Mouse (Mus musculus) left cerebral cortex, adult 11 months (tissue): Measurements from ENCODE around the gene Hist1h1t.

Experiments used
- DNase-seq: peaks from one replicate; pipeline ENCODE4 v3.0.0; 2022; ENCODE audit warnings: low spot score

Gene Hist1h1t

DNA sequence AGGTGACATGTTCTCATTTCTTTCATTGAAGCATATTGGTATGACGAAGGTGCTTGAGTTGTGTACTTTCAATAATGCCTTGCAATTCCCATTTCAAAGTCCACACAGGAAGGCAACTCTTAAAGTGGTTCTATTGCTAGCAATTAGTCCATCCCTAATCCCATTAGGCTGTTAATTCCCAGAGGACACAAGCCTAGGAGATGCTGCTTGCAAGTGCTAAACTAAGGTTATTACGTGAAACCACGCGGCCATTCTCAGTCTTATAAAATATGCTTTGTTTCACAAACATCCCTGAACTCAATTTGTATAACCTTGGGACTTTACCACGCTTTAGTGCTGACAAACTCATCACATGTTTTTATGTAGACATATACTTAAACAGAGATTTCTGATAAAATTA, 41.5 kb downstream of the Hist1h1t start:
- no peak for DNase-seq

DNA sequence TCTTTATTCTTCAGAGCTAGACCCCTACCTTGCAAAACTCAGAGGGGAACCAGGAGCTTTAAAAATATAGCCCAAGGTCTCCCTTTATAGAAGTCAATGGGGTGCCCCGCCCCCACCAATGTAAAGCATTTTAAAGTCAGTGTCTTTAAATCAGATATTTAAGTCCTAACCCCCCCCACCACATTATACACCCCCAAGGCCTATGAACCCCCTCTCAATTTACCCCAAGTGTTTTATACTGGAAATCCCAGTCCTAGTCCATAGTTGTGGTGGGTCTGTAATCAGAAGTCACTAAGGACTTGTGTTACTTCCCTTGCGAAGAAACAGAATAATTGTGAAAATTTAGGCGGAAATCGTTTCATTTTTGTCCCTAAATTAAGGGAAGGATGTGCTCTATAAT, 42.4 kb downstream of the Hist1h1t start:
- no peak for DNase-seq

GRCm38 (mm10) chr13:23738677-23739068, 43.1 kb downstream of the Hist1h1t start, which contains the start of gene Hist1h1c:
Gene Hist1h1c, plus strand, starts transcription at chr13:23738808.
- DNase-seq, result peak; percentile 84

DNA sequence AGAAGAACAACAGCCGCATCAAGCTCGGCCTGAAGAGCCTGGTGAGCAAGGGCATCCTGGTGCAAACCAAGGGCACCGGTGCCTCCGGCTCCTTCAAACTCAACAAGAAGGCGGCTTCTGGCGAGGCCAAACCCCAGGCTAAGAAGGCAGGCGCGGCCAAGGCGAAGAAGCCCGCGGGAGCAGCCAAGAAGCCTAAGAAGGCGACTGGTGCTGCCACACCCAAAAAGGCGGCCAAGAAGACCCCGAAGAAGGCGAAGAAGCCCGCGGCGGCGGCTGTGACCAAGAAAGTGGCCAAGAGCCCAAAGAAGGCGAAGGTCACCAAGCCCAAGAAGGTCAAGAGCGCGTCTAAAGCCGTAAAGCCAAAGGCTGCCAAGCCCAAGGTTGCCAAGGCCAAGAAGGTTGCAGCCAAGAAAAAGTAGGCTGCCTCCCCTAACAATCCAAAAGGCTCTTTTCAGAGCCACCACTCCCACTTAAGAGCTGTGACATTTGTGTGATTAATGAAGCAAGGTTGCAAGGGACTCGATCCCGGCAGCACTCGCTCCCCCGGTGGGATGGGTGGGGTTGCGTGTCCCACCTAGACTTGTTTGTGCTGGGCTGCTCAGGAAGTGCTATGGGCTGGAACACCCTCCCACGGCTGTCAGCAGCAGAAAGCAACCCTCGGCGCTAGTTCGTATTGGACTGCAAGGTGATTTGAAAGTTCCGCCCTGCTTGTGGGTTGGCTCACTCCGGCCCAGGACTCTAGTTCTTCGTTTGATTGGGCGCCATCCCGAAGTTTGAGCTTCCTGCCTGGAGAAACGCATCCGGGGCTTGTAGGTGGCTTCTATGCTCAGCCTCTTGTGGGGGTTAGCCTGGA, 43.7 kb downstream of the Hist1h1t start:
- peak; percentile 94 for DNase-seq

DNA sequence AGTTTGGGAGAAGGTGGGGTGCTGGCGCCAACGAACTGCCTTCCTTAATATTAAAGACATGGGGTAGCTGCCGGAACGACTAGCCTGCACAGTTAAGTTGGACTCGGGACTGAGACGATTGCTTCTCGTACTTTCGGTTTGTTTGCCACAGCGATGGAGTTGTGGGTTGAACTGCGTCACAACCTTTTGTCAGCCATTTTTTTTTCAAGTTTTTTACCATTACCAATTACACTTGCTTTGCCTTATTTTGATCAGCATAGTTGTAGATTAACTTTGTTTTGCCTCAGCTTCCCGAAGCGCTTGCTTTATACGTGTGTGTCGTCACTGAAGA, 44.3 kb downstream of the Hist1h1t start:
- DNase-seq, result no peak

DNA sequence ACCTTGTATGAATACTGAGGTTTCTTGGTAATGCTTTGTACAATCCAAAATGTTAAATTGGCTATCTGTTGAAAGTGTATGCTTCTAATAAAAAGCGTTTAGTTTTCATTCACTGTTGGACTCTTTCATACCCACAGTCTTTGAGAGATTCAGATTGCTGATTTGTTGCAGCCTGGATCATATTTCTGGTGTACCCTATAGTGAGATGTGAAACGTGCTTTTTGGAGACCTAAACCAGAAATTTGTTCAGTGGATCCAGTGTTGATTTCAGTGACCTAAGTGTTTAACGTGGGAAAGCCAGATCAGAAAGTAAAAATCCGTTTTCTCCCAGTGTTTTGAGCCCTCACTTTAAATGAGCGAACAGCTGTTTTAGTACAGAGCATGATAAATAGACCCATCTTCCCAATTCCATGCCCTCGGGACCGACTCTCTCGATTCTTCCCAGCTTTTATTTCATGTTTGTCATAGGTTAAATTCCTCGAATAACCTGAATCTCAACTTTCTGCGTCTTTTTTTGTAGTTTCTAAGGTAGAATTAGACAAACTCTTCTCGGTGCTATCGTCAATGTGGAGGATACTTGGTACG, 44.7 kb downstream of the Hist1h1t start:
- no peak for DNase-seq

DNA sequence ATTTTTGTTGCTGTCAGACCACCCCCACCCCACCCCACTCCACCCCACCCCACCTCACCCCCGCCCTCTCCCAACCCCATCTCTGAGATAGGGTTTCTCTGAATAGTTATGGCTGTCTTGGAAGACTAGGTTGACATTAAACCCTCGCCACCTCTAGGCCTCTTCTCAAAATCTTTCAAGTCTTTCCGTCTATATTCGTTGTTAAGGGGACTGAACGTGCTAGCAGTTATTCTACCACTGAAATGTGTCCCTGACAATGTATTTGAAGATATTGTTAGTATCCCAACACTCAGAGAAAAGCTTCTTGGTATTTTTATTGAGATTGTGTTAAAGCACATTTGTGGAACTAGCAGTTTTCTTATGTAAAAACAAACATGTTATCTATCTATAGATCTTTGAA, 45.3 kb downstream of the Hist1h1t start:
- DNase-seq, result no peak

DNA sequence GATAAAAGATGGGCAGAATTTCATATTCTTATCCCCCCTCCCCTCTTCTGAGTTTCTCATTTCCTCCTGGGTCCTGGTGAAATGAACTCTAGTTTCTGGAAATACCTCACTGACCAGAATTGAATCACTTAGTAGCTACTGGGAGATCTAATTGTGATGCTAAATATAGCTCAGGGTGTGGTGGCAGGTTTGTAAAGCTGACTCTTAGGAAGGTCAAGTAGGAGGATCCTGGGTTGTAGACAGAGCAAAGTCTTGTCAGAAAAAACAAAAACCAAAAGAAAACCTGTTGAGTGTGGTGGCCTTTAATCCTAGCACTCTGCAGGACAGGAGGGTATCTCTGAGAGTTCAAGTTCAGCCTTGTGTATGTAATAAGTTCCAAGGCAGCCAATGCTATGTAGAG, 46.4 kb downstream of the Hist1h1t start:
- no peak for DNase-seq

DNA sequence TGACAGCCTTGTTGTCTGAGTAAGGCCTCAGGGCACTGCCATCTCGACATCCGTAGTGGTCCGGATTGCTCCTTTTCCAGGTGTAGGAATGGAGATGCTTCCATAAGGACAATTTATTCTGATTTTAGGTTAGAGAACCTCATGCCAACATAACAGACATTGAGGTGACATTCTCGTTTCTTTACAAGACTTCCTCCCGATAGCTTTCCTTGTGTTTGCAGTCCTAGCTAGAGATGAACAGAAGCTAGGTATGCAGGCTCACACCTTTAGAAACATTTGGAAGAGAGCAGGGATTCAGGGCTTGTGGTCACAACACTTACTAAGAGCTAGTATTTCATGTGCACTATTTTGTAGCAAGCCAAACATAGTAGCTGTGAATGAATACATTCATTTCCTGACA, 47.6 kb downstream of the Hist1h1t start:
- DNase-seq, result no peak

GRCm38 (mm10) chr13:23743963-23744362, 48.3 kb downstream of the Hist1h1t start:
- DNase-seq, result no peak

DNA sequence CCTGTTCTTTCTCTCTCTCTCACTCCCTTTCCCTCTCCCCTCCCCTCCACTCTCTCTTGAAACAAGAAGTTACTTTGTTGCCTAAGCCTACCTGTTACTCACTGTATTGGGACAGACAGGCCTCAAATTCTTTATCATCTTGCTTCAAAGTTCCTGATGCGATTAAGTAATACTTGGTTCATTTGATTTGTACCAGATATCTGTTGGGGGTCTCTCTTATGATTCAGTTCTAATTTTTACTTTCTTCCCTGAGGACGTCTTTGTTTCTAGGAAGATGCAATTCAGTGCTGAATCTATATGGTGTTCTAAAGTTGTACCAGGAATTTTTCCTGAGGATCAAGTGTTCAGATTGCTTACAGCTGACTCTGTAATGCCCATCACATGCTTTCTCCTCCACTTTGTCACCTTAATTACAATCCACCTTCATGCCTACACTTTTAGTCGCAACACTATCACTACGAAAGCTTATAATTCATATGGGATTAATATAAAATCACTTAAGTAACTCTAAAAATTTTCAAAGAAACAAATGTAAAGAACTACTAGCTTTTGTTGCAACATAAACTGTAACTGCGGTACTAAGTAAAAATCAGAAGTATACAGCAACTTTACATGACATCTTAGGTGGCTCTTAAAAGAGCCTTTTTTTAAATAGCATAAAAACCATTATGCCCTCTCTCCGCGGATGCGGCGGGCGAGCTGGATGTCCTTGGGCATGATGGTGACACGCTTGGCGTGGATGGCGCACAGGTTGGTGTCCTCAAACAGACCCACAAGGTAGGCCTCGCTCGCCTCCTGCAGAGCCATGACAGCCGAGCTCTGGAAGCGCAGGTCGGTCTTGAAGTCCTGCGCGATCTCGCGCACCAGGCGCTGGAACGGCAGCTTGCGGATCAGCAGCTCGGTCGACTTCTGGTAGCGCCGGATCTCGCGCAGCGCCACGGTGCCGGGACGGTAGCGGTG, 49.1 kb downstream of the Hist1h1t start:
- no peak for DNase-seq

DNA sequence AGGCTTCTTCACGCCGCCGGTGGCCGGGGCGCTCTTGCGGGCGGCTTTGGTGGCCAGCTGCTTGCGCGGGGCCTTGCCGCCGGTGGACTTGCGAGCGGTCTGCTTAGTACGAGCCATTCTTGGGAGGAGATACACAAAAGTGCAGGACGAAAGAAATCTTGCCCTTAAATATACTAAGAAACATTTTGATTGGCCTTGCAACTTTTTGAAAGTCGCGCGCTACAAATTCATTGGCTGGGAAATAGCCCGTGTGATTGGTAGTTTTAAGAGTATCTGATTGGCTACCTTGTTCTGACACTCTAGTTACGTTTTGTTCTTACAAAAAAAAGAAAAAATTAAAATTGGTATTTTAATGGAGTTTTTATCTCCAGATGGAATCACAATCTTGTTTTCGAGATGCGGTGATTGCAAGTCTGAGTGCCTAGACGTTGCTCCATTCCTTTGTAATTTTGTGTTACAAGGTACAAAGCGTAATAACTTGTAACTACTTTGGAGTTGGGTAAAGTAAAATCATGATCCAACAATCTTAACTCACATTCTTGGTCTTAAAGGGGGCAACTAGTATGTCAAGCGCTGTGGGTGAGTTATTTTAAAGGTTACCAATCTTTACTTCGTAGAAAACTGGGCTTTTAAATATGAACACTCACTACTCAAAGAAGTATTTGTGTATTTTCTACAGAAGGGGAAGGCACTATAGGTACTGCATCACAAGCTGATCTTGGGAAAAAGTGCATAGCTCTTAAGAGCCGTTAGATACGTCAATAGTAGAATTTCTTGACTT, 50.0 kb downstream of the Hist1h1t start, which contains the start of gene Hist1h3c:
Hist1h3c (minus strand) TSS at position 222 of the 781 bp plus-strand sequence.
- no peak for DNase-seq
